Mouse (Mus musculus): Measurements from ENCODE around the gene Csnk1g2.

GRCm38 (mm10) chr10:80614351-80614750 lies 8.3 kb upstream of the Csnk1g2 start:
- TF ChIP-seq POLR2A (IDR thresholded peaks at IDR 0.05; ENCODE audit: borderline replicate concordance, extremely low read depth, low read depth, low read length) (no peak), CTCF (IDR thresholded peaks at IDR 0.05; ENCODE audit: insufficient read depth, low read length) (no peak)

Data from lung, adult 2 months (tissue).